Mouse (Mus musculus): ENCODE results near the gene Eef1e1.

DNA sequence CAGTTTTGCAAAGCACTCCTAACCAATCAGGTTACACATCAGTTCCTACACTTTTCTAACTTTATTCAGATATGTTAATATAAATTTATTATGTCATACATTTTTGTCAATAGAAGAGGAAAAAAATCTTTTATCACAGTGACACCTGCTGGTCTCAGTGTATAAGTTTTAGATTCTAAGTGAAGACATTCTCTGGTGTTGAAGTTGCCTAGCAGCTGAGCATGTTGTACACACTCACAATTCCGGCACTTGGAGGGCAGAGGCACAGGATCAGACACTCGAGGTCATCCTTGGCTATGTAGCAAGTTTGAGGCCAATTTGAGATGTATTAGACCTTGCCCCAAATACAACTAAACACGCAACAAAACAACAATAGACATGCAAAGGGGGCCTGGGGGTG lies 61.8 kb downstream of the Eef1e1 start:
- no peak for TF ChIP-seq CTCF (IDR thresholded peaks at IDR 0.05; ENCODE audit: borderline replicate concordance, control insufficient read depth, extremely low read depth, insufficient read depth, low read length, poor library complexity)
- TF ChIP-seq POLR2A (IDR thresholded peaks at IDR 0.05; ENCODE audit: control insufficient read depth, extremely low read depth, insufficient read depth, low read length, poor library complexity), result no peak
